Mouse (Mus musculus): Measurements from ENCODE around the gene Lgi1.
A peak's percentile ranks its signal among the peaks of the same experiment; 100 is the strongest.

Gene Lgi1

DNA sequence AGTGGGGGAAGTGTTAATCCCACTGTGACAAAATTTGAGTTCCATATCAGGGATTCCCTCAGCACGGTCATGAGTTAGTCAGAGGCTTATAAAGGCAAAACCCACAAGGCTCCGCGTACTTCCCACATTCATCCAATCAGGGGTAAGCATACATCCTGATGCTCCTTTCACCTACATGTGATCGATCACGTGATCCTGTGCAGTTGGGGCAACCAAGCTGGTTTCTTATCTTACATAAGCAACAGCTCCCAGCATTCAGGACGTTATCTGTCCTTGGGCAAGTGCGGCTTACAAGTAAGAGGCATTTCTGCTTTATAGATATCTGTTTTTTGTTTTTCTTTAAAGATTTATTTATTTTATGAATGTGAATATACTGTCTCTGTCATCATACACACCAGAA is 63.7 kb downstream of the Lgi1 start:
- DNase-seq: no peak

DNA sequence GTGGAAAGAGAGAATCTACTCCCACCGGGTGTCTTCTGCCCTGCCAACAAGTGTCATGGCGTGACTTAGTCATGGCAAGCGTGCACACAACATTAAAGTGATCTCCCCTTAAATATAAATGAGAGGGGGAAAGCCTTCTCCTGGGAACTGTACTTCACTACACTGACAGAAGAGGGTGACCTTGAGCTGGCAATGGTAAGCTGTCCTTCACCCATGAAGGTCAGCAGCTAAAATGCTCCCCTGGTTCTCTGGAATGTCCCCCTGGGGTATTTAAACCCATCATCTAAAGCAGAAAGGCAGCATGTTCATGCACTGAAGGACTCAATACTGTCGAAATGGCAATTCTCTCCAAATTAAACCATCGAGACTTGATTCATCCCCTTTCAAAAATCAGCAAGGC is 64.9 kb downstream of the Lgi1 start:
- no peak for DNase-seq

DNA sequence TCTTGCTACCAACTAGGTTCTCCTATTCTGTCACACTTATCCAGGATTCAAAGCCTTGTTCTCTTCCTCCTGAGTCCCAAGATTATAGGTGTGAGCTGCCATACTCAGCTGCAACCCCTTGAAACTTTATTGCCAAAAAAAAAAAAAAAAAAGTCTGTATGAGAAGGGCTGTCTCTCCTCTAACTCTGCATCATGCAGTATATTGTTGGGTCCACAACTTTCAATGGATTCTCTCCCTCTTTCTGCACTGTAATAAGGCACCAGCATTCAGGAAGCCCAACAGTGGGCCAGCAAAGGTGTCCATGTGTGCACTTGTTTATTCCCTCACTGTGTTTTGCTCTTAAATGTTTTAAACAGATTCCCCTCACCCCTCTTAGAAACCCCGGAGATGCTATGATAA is 66.7 kb downstream of the Lgi1 start:
- DNase-seq: no peak

DNA sequence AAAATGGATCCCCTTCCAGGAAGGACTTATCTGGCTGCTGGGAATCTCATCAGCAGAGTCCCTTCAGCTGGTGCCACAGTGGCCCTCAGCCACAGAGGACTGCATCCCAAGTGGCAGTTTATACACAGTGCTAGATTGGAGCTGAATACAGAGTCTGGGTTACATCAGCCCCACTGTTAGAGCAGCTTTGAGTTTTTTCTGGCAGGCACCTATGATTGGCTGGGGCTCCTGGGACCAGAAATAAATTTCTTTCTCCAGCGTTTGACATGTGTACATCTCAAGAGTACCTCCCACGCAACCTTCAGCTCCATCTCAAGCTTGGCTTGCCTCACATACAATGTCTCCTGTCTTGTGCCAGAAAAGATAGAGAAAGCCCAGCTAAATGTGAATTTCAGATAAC is 67.9 kb downstream of the Lgi1 start:
- no peak for DNase-seq

DNA sequence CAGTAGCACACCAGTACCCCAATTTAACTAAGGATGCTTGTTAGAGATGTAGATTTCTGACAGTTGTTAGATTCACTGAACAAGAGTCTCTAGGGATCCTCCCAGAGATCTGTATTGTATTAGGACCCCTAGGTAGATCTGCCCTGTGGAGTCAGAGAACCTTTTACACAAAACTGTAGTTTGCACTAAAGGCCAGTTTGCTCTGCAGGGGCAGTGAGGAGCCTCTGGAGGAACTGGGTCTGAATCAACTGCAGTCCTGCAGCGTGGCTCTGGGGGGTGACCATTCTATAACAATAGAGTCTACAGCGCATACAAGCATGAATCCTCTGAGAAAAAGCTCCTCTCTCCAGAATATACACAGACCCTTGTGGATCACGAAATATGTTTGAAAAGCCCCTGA is 68.5 kb downstream of the Lgi1 start:
- DNase-seq: no peak

DNA sequence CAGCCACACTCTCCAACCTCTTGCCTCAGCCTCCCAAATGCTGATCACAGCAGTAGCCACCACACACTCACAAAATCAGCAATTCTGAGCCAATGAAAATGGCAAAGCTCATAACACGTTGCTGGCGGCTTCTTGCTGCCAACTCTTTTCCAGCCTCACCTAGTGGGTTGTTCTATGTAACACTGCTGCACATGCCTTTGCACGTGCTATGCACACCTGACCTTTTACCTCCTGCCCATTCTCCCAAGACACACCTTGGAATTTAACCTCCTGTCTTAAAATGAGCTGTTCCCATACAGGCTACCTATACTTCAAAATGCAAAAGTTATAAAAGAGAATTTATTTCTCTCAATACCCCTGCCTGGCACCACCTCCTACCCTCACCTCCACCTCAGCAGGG is 72.2 kb downstream of the Lgi1 start:
- DNase-seq: no peak

DNA sequence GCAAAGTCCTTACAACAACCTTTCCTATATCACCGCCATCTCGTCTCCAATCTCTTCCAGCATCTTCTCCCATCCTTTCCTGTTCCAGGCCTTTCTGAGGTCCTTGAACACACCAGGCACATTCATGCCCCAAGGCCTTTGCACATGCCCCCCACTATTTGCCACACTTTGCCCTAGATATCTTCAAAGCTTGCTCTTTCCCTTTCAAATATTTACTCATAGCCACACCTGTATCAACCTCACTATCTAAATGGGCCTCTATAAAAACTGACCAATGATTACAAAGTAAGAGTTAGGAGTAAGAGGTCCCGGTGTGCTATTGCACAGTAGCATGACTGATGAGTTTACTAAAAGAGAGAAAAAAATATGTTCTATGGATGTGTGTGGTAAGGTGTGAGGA is 73.0 kb downstream of the Lgi1 start:
- DNase-seq: no peak

DNA sequence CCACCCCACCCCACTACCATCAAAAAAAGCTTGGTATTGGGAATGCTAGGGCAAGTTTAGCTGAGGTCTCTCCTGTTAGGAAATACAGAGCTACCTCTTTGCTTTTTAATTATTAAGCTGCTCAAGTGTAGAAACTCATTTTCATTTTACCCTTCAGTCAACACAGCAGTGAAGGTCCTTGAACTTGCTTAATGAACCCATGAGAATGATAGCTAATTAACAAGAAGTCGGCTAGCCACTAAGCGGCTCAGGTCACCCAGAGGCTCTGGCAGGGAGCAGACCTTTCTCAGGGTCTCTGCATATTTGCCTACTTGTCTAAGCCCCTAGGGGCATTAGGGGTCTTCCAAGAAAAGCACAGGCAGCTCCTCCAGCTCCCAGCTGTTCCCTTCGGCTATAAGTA is 75.4 kb downstream of the Lgi1 start:
- no peak for DNase-seq

DNA sequence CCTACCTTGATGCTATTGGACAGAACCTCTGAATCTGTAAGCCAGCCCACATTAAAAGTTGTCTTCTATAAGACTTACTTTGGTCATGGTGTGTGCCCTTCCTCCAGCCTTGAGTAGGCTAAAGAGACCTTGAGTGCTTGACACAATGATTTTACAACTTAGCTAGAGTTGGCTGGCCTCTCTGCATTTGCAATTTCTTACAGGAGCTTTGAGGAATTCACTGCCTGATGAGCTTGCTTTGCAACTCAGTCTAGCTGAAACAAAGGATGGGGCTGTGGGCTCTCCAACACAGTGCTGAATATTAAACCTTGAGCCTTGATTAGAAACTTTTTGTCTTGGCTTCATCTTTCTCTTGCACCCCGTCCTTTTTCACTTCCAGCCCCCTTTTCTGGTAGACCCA is 78.9 kb downstream of the Lgi1 start:
- DNase-seq: no peak

DNA sequence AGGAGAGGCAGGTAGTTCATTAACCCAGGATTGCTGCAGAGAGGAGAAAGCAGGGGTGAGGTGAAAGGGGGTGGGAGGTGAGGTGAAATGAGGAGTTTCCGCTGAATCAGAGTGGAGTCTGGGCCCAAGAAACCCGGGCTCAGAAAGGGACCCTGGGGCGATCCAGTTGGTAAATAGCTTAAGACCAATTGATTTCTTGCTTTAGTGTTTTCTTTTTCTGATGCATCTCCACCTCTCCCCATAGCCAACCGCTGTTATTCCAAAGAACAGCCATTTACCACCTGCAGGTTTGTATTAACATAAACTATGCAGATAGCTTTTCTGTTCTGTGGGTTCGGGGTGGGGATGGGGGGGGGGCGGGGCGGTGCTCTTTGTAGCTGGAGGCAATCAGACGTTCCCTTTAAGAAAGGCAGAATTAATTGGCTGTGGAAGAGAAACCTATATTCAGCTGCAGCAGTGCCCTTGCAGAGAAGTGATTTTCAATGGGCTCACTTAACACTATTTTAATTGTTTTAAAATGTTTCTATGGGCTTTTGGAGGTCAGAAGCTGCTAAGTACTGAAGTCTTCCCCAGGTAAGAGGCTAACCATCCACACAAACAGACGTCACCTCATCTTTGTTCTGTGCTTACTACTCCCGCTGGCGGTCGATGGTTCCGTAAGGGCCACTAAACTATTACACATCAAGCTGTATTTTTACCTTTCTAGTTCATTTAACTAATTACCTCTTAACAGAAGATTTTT is 84.1 kb downstream of the Lgi1 start:
- no peak for DNase-seq

DNA sequence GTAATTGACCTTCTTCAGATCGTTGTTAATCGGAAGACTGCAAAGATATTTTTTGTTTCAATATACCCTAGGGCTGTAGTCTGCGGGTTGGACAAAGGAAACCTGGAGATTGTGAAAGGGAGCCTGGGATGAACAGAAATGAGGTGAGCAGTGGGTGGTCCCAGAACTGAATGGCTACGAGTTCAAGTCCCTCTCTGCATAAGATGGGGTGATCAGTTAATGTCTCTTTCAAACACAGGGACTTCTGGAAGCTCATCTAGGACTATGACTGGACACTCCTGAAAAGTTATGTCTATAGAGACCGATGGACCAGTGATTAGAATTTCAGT is 84.6 kb downstream of the Lgi1 start:
- DNase-seq: no peak

DNA sequence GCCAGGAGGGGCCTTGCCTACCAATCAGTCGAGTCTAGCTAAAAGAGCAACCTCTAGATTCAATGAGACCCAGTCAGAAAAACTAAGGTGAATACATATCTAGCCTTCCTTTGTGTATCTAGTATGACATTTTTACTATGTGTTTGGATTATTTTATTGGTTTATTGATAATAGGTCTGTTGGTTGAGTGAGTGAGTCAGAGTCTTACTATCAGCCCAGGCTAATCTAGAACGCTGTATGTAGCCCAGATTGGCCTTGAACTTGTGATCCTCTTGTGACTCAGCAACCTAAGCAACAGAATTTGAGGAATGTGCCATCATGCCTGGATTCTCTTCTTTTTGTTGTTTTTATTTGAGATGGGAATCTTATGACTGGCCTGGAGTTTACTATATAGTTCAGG is 86.9 kb downstream of the Lgi1 start:
- DNase-seq: no peak

DNA sequence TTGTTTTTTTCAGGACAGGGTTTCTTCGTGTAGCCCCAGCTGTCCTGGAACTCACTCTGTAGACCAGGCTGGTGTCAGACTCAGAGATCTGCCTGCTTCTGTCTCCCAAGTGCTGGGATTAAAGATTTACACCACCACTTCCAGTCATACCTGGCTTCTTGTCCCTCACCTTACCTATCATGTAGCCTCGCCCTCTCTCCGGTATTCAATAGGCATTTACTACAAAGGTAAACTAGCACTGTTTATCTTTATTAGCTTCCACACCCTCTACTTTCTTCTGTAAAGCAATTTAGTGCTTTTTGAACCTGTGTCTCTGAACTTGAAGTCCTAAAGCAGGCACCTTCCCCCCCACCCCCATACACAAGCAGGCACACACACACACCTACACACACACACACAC is 87.4 kb downstream of the Lgi1 start:
- DNase-seq: no peak

DNA sequence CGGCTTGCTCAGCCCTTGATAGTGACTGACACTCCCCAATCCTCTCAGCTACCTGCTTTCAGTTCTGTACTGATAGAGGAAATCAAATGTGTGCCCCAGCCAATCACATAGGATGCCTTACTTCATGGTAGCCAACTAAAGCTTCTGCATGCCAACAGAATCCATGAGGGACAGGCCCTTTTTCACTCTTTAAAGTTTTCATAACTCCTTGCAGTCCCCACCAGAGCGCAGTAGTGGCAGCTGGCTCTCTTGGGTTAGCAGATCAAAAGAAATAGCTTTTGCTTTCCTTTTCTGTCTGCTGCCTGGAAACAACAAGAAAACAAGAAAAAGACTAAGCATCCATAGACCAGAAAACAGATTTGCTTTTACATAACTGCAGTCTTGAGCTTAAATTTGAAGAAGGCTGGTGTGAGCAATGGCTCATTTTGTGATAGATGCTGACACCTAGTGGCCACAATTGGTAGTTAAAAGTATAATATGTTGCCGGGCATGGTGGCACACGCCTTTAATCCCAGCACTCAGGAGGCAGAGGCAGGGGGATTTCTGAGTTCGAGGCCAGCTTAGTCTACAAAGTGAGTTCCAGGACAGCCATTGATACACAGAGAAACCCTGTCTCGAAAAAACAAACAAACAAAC is 88.3 kb downstream of the Lgi1 start:
- DNase-seq: peak; percentile 5

DNA sequence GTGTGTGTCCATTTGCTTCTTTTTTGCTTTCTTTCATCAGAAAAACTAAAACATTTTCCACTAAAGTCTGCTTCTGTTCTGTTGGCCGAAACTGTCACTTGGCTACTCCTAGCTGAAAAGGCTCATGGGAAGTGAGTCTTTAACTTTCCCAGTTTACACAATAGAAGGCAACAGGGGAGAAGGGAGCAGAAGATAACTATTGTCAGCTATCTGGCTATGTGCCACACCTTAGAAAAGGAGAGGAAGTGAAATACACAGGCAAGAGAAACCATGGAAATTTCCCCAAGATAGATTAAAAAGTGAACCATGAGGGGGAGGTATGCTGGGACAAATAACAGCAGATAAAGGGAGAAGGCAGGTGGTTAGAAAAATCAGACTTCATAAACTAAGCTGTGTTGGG is 89.9 kb downstream of the Lgi1 start:
- DNase-seq: no peak

DNA sequence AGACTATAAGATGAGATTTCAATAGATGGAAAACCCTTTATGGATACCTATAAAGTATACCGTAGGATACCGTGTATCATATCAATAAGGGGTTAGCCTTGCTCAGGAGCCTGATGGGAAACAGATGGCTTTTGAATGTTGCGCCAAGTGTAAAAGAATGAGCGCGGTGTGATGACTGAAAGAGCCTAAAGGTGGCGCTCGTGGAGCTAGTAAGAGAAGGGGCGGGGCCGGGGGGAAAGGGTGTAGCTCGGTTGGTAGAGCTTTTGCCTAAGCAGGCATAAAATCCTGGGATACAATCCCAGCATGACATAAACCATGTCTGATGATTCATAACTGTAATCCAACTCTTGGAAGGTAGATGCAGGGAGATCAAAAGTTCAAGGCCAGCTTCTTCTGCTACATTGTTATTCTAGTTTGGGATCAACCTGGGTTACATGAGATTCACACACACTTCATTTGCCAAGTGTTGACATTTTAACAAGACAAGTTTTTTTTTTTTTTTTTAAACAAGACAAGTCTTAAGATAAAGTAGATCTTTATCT is 90.6 kb downstream of the Lgi1 start:
- DNase-seq: no peak

DNA sequence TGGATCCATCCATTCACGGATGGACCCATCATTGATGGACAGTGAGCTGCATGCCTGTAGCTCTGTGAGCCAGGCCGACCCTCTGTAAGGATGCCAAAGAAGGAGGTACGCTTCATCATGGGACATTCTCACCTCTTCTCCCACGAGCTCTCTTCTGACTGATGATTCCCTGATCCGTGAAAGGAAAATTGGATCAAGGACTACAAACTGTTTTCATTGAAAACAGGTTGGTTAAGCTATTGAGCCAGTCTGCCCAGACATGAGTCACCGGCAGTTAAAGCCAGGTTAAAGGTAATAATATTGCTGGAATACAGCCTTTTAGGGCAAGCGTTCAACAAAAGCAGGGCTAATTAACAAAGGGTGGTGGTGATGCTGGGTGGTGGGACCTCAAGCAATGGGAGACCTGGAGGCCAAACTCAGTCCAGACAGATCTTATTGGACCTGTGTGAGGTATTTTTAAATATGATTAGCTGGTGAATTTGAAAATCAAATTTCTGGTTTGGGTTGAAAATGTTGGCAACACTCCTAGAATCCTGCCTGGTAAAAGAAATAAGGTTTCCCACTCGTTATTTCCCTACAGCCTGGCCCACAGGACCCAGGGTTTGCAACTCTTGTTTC is 92.0 kb downstream of the Lgi1 start:
- no peak for DNase-seq

DNA sequence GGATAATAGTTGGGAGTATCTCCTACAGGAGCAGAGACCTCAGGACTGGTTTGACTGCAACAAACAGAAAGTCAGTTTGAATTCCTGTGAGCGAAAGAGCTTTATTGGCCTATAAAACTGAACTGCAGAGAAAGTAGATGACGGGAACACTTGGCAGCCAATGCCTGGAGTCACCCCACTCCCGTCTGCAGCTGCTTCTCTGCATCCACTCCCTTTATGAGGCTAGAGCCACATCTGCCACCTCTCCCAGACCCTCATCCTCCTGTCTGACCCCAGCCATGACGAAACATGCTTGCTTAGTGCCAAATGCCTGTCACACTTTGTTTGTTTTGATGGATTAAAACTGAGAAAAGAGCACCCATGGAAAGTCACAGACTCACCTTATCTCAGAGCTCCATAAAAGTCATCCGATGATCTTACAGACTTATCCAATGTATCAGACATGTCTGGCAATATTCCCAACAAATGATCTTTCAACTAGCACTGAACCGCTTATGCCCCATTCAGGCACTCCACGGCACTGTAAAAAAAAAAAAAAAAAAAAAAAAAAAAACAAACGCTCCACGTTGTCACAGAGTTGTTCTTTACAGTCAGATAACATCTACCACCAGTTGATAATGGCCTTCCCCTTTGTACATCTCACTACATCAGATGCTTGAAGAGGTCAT is 93.8 kb downstream of the Lgi1 start:
- no peak for DNase-seq

DNA sequence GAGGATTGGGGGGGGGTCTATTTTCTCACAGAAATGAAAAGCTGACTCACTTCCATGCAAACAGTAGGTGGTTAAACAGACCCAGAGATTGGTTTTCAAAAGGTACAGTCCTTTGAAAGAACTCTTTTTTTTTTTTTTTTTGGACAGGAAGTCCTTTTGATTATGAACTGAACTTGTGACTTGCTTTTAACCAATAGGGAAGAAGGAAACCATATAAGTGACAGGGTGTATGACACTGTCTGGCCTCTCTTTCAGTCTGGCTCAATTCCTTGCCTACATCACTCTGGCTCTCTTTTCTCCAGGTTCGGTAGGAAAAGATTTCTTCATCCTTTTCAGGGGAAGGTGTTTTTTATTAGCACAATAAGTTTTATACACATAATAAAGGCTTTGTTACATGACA is 95.0 kb downstream of the Lgi1 start:
- DNase-seq: no peak

Data from thymus, postnatal 25 days (tissue).